Mouse (Mus musculus) kidney, embryonic 16.5 days (tissue): ENCODE data around the gene Atp6v0a2. TPM values are rescaled to one million over a fixed set of nuclear protein-coding genes. Genes with fewer than 3 reads are reported as not detected.
A peak's percentile ranks its signal among the peaks of the same experiment; 100 is the strongest.

ENCODE experiments used
- ATAC-seq: fragments of 200-750 bp; cut with Nextera tagmentation; 2 replicates; pipeline ENCODE4 v1.8.0; 2017; ENCODE audit warnings: moderate TSS enrichment; ENCODE audit not compliant: low FRiP score, low TSS enrichment
- H3K27ac ChIP-seq: fragments of 300-500 bp; sonication (generic); 2 replicates; pipeline ENCODE4 v1.5.1; 2014; ENCODE audit warnings: low read length
- H3K27me3 ChIP-seq: fragments of 300-500 bp; sonication (generic); 2 replicates; pipeline ENCODE4 v1.6.1; 2014; ENCODE audit warnings: low read length, control low read depth, mixed read lengths; ENCODE audit not compliant: insufficient read depth
- H3K36me3 ChIP-seq: fragments of 300-500 bp; sonication (generic); 2 replicates; pipeline ENCODE4 v1.6.1; 2014; ENCODE audit warnings: low read length, control low read depth, mixed read lengths; ENCODE audit not compliant: insufficient read depth
- H3K4me1 ChIP-seq: fragments of 300-500 bp; sonication (generic); 2 replicates; pipeline ENCODE4 v1.6.1; 2014; ENCODE audit warnings: low read length, control low read depth, mixed read lengths; ENCODE audit not compliant: insufficient read depth
- H3K4me2 ChIP-seq: fragments of 300-500 bp; sonication (generic); replicated peaks from 2 replicates; pipeline ENCODE4 v1.6.1; 2014; ENCODE audit warnings: low read depth, low read length
- H3K4me3 ChIP-seq: fragments of 300-500 bp; sonication (generic); 2 replicates; pipeline ENCODE4 v1.5.1; 2014; ENCODE audit warnings: mild to moderate bottlenecking, low read length
- H3K9ac ChIP-seq: fragments of 300-500 bp; sonication (generic); replicated peaks from 2 replicates; pipeline ENCODE4 v1.6.1; 2014; ENCODE audit warnings: low read length
- H3K9me3 ChIP-seq: fragments of 300-500 bp; sonication (generic); 2 replicates; pipeline ENCODE4 v1.6.1; 2016; ENCODE audit warnings: low read length, control low read depth
- WGBS: fragments of 180-500 bp; shearing (Covaris S2); extraction: QIAGEN DNeasy Blood & Tissue Kit; methylation state at CpG from one replicate; pipeline ENCODE4 v1.1.7; 2014; 5-methylcytosine and 5-hydroxymethylcytosine counted together
- polyA plus RNA-seq: library from polyadenylated mRNA; unstranded; fragments of >200 nt; fragmentation: Nextera tagmentation; extraction: Ambion mirVana; gene quantifications from 2 replicates; pipeline ENCODE4 v1.2.1, GENCODE M21; 2015

The Atp6v0a2 gene
- polyA plus RNA-seq, 1 experiment from 2014 or later = 47.1 TPM

DNA sequence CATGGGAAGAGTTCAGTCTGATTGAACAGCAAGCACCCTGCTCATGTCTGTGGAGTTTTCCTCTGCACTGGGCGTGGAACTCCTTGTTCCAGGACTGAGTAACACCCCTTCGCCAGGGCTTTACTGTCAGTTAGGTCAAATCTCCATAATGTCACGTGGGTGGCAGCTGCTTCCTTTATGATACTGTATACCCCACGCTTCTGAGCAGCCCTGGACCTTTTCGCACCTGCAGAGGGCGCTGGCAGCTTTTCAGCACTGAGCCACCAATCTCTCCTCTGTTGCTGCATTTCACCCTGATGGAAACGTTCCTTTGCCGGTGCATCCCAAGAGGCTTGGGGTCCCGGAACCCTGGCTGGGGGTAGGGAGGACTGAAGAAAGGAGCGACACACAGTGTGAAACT lies 17.4 kb upstream of the Atp6v0a2 start:
- no peak overlapping the region for H3K9ac ChIP-seq

GRCm38 (mm10) chr5:124614709-124615108 lies 13.7 kb upstream of the Atp6v0a2 start:
- ATAC-seq = peak; percentile 46; the same call in 1 of the 2 replicates
- Histone ChIP-seq H3K27ac (peak overlapping the region; percentile 54; the same call in 1 of the 2 replicates), H3K9ac (no peak overlapping the region), H3K27me3 (no peaks in the 10 kb centered on the region), H3K4me2 (no peak overlapping the region), H3K36me3 (peaks cover 6% of the 10 kb centered on the region; the same call in 1 of the 2 replicates), H3K9me3 (no peaks in the 10 kb centered on the region), H3K4me3 (no peak overlapping the region), H3K4me1 (no peaks in the 10 kb centered on the region)
- WGBS = 78% methylated on average over 11 of the region's 11 CpGs

More for the DNA sequence above, 17.4 kb upstream of the Atp6v0a2 start:
- H3K27ac ChIP-seq = no peak overlapping the region
- H3K4me3 ChIP-seq = no peak overlapping the region
- no peak for ATAC-seq
- 86% methylated on average over 10 of the region's 10 CpGs for WGBS
- no peaks in the 10 kb centered on the region for H3K27me3 ChIP-seq
- H3K4me2 ChIP-seq = no peak overlapping the region
- no peaks in the 10 kb centered on the region for H3K4me1 ChIP-seq
- no peaks in the 10 kb centered on the region for H3K9me3 ChIP-seq
- peaks cover 9% of the 10 kb centered on the region; the same call in 1 of the 2 replicates for H3K36me3 ChIP-seq

GRCm38 (mm10) chr5:124618711-124619110 lies 9.7 kb upstream of the Atp6v0a2 start:
- WGBS = 79% methylated on average over 10 of the region's 10 CpGs
- ATAC-seq = no peak

GRCm38 (mm10) chr5:124621362-124621761 lies 7.0 kb upstream of the Atp6v0a2 start:
- H3K27ac ChIP-seq = no peak overlapping the region
- no peak overlapping the region for H3K4me2 ChIP-seq
- no peaks in the 10 kb centered on the region for H3K9me3 ChIP-seq
- H3K27me3 ChIP-seq = no peaks in the 10 kb centered on the region
- ATAC-seq = no peak
- H3K36me3 ChIP-seq = no peaks in the 10 kb centered on the region
- H3K4me3 ChIP-seq = no peak overlapping the region
- WGBS = 78% methylated on average over 13 of the region's 13 CpGs
- H3K4me1 ChIP-seq = no peaks in the 10 kb centered on the region
- H3K9ac ChIP-seq = no peak overlapping the region

More at GRCm38 (mm10) chr5:124618711-124619110, 9.7 kb upstream of the Atp6v0a2 start:
- Histone ChIP-seq H3K4me2 (no peak overlapping the region), H3K36me3 (peaks cover 3% of the 10 kb centered on the region; the same call in 1 of the 2 replicates), H3K27ac (no peak overlapping the region), H3K9ac (no peak overlapping the region), H3K4me1 (no peaks in the 10 kb centered on the region), H3K27me3 (no peaks in the 10 kb centered on the region), H3K9me3 (no peaks in the 10 kb centered on the region), H3K4me3 (no peak overlapping the region)

- Histone ChIP-seq H3K27me3 (no peaks in the 10 kb centered on the region), H3K36me3 (no peaks in the 10 kb centered on the region), H3K4me3 (no peak overlapping the region), H3K9ac (no peak overlapping the region), H3K4me2 (no peak overlapping the region), H3K4me1 (peaks cover 2% of the 10 kb centered on the region), H3K9me3 (no peaks in the 10 kb centered on the region), H3K27ac (no peak overlapping the region)
- ATAC-seq = no peak
- WGBS = 84% methylated on average over 15 of the region's 15 CpGs
Measured at GRCm38 (mm10) chr5:124622890-124623289, 5.5 kb upstream of the Atp6v0a2 start.

- ATAC-seq = no peak
- H3K27ac ChIP-seq = no peak overlapping the region
- no peak overlapping the region for H3K4me2 ChIP-seq
- H3K27me3 ChIP-seq = no peaks in the 10 kb centered on the region
- H3K36me3 ChIP-seq = no peaks in the 10 kb centered on the region
- H3K4me3 ChIP-seq = no peak overlapping the region
- no peak overlapping the region for H3K9ac ChIP-seq
- no peaks in the 10 kb centered on the region for H3K9me3 ChIP-seq
- WGBS = 91% methylated on average over 9 of the region's 9 CpGs
- peaks cover 6% of the 10 kb centered on the region for H3K4me1 ChIP-seq
Measured at GRCm38 (mm10) chr5:124624291-124624690, 4.1 kb upstream of the Atp6v0a2 start.

GRCm38 (mm10) chr5:124629641-124630040 lies 1.3 kb downstream of the Atp6v0a2 start:
- Histone ChIP-seq H3K4me3 (peak overlapping the region; percentile 92), H3K9me3 (no peaks in the 10 kb centered on the region), H3K4me1 (peaks cover 16% of the 10 kb centered on the region), H3K4me2 (peak overlapping the region; percentile 77), H3K9ac (peak overlapping the region; percentile 91), H3K36me3 (peaks cover 7% of the 10 kb centered on the region), H3K27ac (no peak overlapping the region), H3K27me3 (no peaks in the 10 kb centered on the region)
- 10% methylated on average over 11 of the region's 11 CpGs for WGBS
- no peak for ATAC-seq

DNA sequence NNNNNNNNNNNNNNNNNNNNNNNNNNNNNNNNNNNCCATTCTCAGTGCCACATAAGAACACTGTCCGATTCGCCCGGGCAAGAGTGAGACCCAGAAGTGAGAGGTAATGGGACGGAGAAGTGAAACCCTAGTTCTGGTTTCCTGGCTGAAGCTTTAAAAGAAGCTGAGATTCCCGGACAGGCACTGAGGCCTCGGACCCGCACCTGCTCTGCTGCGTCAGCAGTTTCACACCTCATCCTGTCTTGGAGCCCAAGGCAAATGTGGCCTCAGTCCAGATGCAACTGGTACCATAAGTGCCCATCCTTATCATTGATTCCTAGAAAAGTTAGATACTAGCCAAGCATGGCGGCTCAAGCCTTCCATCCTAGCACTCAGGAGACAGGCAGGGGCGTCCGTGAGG lies 3.3 kb downstream of the Atp6v0a2 start:
- Histone ChIP-seq H3K4me2 (no peak overlapping the region), H3K9ac (no peak overlapping the region), H3K27me3 (no peaks in the 10 kb centered on the region), H3K9me3 (no peaks in the 10 kb centered on the region), H3K27ac (no peak overlapping the region), H3K4me3 (no peak overlapping the region), H3K36me3 (peaks cover 25% of the 10 kb centered on the region), H3K4me1 (peaks cover 16% of the 10 kb centered on the region)
- no peak for ATAC-seq
- WGBS = 91% methylated on average over 10 of the region's 11 CpGs

- Histone ChIP-seq H3K36me3 (peaks cover 32% of the 10 kb centered on the region), H3K27ac (no peak overlapping the region), H3K4me1 (peaks cover 16% of the 10 kb centered on the region), H3K9me3 (no peaks in the 10 kb centered on the region), H3K4me2 (no peak overlapping the region), H3K9ac (no peak overlapping the region), H3K4me3 (no peak overlapping the region), H3K27me3 (no peaks in the 10 kb centered on the region)
- ATAC-seq = no peak
- 74% methylated on average over 5 of the region's 5 CpGs for WGBS
Measured at GRCm38 (mm10) chr5:124632461-124632860, 4.1 kb downstream of the Atp6v0a2 start.

DNA sequence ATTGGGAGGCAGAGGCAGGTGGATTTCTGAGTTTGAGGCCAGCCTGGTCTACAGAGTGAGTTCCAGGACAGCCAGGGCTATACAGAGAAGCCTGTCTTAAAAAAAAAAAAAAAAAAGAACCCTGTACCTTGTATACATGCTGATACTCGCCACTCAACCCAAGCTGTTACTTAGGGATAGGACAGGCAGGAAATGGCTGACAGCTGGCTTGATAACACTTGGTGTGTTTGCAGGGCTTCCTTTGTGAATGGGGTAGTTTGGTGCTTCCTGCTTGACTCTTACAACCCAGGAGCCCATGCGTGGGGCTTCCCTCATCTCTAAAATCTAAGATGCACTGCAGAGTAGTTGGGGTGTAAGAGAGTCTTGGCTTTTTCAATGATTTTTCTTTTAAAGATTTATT lies 5.0 kb downstream of the Atp6v0a2 start:
- Histone ChIP-seq H3K4me2 (no peak overlapping the region), H3K9ac (no peak overlapping the region), H3K9me3 (no peaks in the 10 kb centered on the region), H3K27ac (no peak overlapping the region), H3K4me1 (peaks cover 9% of the 10 kb centered on the region), H3K27me3 (no peaks in the 10 kb centered on the region), H3K36me3 (peaks cover 40% of the 10 kb centered on the region), H3K4me3 (no peak overlapping the region)
- ATAC-seq = no peak
- WGBS = 82% methylated on average over 2 of the region's 2 CpGs
